Mouse (Mus musculus) embryonic facial prominence, embryonic 14.5 days (tissue): ENCODE measurements around the gene Slc9a5. TPM values are rescaled to one million over a fixed set of nuclear protein-coding genes. Genes with fewer than 3 reads are reported as not detected.

Source experiments
- ATAC-seq: fragments of 200-750 bp; cut with Nextera tagmentation; 2 replicates; pipeline ENCODE4 v1.8.0; 2017; ENCODE audit warnings: low read depth, moderate number of reproducible peaks, moderate TSS enrichment
- DNase-seq: peaks from one replicate; pipeline ENCODE4 v3.0.0-alpha.2; 2015; ENCODE audit warnings: low spot score
- H3K27ac ChIP-seq: fragments of 300-500 bp; sonication (generic); replicated peaks from 2 replicates; pipeline ENCODE4 v1.5.1; 2014; ENCODE audit warnings: low read depth, mild to moderate bottlenecking, low read length, moderate library complexity
- H3K27me3 ChIP-seq: fragments of 300-500 bp; sonication (generic); replicated peaks from 2 replicates; pipeline ENCODE4 v1.6.1; 2014; ENCODE audit warnings: low read length; ENCODE audit not compliant: control insufficient read depth, insufficient read depth
- H3K36me3 ChIP-seq: fragments of 300-500 bp; sonication (generic); 2 replicates; pipeline ENCODE4 v1.6.1; 2014; ENCODE audit warnings: low read length, mixed read lengths; ENCODE audit not compliant: control insufficient read depth, insufficient read depth
- H3K4me1 ChIP-seq: fragments of 300-500 bp; sonication (generic); 2 replicates; pipeline ENCODE4 v1.6.1; 2014; ENCODE audit warnings: antibody characterized with exemption, low read length; ENCODE audit not compliant: control insufficient read depth, insufficient read depth
- H3K4me2 ChIP-seq: fragments of 300-500 bp; sonication (generic); 2 replicates; pipeline ENCODE4 v1.6.1; 2014; ENCODE audit warnings: low read depth, mild to moderate bottlenecking, low read length, moderate library complexity, mixed read lengths
- H3K4me3 ChIP-seq: fragments of 300-500 bp; sonication (generic); 2 replicates; pipeline ENCODE4 v1.5.1; 2014; ENCODE audit warnings: low read depth, mild to moderate bottlenecking, low read length
- H3K9ac ChIP-seq: fragments of 300-500 bp; sonication (generic); 2 replicates; pipeline ENCODE4 v1.6.1; 2014; ENCODE audit warnings: low read depth, mild to moderate bottlenecking, low read length, moderate library complexity, mixed read lengths
- H3K9me3 ChIP-seq: fragments of 300-500 bp; sonication (generic); 2 replicates; pipeline ENCODE4 v1.6.1; 2016; ENCODE audit warnings: low read length; ENCODE audit not compliant: control insufficient read depth
- WGBS: fragments of 180-500 bp; shearing (Covaris S2); extraction: QIAGEN DNeasy Blood & Tissue Kit; methylation state at CpG from one replicate; pipeline ENCODE4 v1.1.7; 2014; 5-methylcytosine and 5-hydroxymethylcytosine counted together
- polyA plus RNA-seq: library from polyadenylated mRNA; unstranded; fragments of >200 nt; fragmentation: Nextera tagmentation; extraction: Ambion mirVana; gene quantifications from 2 replicates; pipeline ENCODE4 v1.2.1, GENCODE M21; 2014

The Slc9a5 gene
- polyA plus RNA-seq, 1 experiment from 2014 or later, result 3.0 TPM

DNA sequence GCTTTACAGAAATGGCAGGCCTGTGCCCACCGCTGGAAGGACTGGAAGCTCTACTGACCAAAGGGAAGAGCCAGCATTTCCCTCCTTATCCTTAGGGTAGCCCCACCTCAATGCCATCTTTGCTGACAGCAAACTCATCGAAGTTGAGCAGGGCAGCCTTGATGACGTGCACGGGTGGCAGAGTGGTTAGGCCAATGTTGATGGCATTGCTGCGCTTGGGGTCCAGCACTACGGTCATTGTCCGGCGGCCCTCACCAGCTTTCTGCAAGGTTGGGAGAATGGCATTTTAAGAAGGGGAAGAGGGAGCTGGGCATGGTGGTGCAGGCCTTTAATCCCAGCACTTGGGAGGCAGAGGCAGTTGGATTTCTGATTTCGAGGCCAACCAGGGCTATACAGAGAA lies 16.7 kb upstream of the Slc9a5 start:
- Histone ChIP-seq H3K36me3 (peaks cover 89% of the 10 kb centered on the region), H3K27me3 (no peaks in the 10 kb centered on the region), H3K27ac (no peak overlapping the region), H3K9ac (no peak overlapping the region), H3K4me3 (no peak overlapping the region), H3K4me1 (peaks cover 3% of the 10 kb centered on the region; the same call in 1 of the 2 replicates), H3K4me2 (no peak overlapping the region), H3K9me3 (no peaks in the 10 kb centered on the region)
- DNase-seq (no peak), ATAC-seq (no peak)
- WGBS, result 89% methylated on average over 9 of the region's 9 CpGs

DNA sequence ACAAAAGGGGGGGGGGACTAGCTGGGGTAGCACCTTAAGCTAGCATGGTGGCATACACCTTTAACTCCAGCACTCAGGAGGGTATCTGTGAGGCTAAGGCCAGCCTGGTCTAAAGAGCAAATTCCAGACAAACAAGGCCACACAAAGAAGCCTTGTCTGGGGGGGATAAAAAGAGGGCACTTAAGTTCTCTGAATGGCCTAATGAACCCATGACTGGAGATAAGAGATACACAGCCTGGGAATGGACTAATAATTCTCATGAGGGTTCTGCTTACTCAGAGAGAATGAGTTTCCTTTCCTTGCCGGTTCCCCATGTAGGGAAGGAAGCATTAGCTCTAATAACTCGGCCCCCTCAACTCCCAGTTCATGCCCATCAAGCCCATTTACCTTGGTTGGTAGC lies 16.1 kb upstream of the Slc9a5 start:
- DNase-seq (no peak), ATAC-seq (no peak)
- H3K27me3 ChIP-seq, result no peaks in the 10 kb centered on the region
- no peaks in the 10 kb centered on the region for H3K9me3 ChIP-seq
- peaks cover 92% of the 10 kb centered on the region for H3K36me3 ChIP-seq
- H3K27ac ChIP-seq, result no peak overlapping the region
- 59% methylated on average over 2 of the region's 2 CpGs for WGBS
- H3K4me3 ChIP-seq, result no peak overlapping the region
- peaks cover under 1% of the 10 kb centered on the region; the same call in 1 of the 2 replicates for H3K4me1 ChIP-seq
- H3K4me2 ChIP-seq, result no peak overlapping the region
- H3K9ac ChIP-seq, result no peak overlapping the region

DNA sequence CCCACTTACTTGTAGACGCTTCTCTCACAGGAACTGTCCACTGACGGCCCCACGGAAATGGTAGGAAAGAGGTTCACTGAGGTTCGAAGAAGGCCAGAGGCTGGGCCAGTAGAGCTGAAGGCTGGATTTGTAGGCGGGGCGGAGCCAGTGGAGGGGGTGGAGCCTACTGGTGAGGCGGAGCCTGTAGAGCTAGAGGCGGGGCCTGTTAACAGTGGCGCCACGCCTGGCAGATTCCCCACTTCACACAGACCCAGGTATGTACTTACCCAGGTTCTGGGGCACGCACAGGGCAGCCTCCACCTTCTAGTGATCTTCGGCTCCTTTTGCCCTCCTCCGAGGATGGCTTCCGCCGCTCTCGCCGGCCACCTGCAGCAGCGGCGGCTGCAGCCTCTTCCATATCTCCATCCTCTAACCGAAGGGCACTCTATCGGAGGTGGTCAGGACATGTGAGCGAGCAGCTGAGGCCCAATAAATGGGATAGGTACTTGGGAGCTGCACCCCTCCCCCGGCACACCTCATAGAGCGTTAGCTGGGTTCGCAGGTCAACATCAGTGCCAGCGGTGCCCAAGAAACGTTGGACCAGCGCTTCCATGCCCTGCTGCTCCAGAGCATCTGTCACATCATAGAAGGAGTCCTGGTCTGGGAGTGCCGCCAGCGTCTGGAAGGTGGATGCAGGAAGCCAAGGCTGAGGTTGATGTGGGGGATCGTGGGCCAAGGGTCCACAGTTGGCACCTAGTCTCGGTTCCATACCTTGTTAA lies 12.1 kb upstream of the Slc9a5 start:
- peaks cover 53% of the 10 kb centered on the region for H3K36me3 ChIP-seq
- H3K27ac ChIP-seq, result no peak overlapping the region
- no peak for DNase-seq

DNA sequence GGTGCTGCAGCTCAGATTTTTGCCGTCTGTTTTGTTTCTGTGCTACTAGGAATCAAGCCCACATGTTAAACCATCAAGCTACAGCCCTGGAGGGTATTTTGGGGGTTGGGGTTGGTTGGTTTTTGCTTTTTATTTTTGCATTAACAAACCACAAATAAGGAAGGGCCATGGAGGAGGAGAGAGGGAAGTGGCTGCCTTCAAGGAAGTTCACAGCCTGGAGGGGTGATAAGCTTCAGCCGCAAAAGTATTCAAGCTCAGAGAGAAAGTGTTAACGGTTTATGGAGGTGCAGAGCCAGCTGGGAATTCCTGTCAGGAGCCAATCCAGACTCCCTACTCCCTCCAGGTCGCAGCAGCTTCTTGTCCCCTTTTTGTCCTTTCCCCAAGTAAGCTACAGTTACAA lies 9.7 kb upstream of the Slc9a5 start:
- H3K9me3 ChIP-seq, result no peaks in the 10 kb centered on the region
- peaks cover 29% of the 10 kb centered on the region for H3K36me3 ChIP-seq
- H3K27me3 ChIP-seq, result no peaks in the 10 kb centered on the region
- no peak overlapping the region for H3K4me3 ChIP-seq
- 23% methylated on average over 4 of the region's 4 CpGs for WGBS
- DNase-seq (no peak), ATAC-seq (no peak)
- no peaks in the 10 kb centered on the region; the same call in 1 of the 2 replicates for H3K4me1 ChIP-seq
- no peak overlapping the region for H3K27ac ChIP-seq
- no peak overlapping the region for H3K4me2 ChIP-seq
- H3K9ac ChIP-seq, result peak overlapping the region; percentile 49; the same call in 1 of the 2 replicates

More for the DNA sequence above, 12.1 kb upstream of the Slc9a5 start:
- WGBS, result 67% methylated on average over 31 of the region's 32 CpGs
- Histone ChIP-seq H3K27me3 (no peaks in the 10 kb centered on the region), H3K4me2 (no peak overlapping the region), H3K9me3 (no peaks in the 10 kb centered on the region), H3K9ac (no peak overlapping the region), H3K4me3 (no peak overlapping the region), H3K4me1 (no peaks in the 10 kb centered on the region; the same call in 1 of the 2 replicates)
- ATAC-seq, result no peak

DNA sequence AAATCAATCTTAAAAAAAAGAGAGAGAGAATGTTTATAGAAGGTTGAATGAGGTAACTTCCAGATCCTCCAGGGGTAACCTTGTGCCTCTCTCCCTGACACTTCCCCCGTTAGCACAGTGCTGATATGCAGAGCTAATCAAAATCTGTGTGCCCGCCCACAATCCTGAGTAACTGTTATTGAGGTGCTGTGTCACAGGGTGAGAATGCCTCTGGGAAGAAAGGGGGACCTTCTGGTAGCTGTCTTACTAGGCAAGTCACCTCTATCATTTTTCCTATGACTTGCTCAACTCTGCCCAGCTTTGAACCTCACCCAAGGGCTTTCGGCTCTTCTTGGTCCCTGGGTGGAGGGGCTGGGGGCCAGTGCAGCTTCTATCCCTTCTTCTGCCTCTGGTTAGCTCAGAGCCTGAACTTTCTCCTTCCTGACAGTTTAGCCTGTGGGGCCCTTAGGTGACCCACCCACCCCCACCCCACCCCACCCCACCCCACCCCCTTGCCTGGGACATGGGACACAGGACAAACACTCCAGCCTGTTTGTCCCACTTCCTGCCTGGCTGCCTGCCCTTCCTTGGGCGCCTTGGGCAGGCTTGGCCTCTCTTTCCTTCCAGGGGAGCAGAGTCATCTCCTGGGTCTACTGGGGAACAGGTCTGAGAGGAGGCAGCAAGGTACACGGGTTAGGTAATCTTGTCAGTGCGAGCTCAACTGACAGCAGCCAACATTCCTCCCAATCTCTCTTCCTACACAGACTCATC lies 8.6 kb upstream of the Slc9a5 start:
- WGBS, result 80% methylated on average over 6 of the region's 6 CpGs
- peaks cover 19% of the 10 kb centered on the region for H3K36me3 ChIP-seq
- H3K4me3 ChIP-seq, result no peak overlapping the region
- H3K27ac ChIP-seq, result no peak overlapping the region
- H3K4me1 ChIP-seq, result peaks cover 2% of the 10 kb centered on the region; the same call in 1 of the 2 replicates
- no peak overlapping the region for H3K9ac ChIP-seq
- no peak overlapping the region for H3K4me2 ChIP-seq
- DNase-seq (no peak), ATAC-seq (no peak)
- H3K27me3 ChIP-seq, result no peaks in the 10 kb centered on the region
- H3K9me3 ChIP-seq, result no peaks in the 10 kb centered on the region

DNA sequence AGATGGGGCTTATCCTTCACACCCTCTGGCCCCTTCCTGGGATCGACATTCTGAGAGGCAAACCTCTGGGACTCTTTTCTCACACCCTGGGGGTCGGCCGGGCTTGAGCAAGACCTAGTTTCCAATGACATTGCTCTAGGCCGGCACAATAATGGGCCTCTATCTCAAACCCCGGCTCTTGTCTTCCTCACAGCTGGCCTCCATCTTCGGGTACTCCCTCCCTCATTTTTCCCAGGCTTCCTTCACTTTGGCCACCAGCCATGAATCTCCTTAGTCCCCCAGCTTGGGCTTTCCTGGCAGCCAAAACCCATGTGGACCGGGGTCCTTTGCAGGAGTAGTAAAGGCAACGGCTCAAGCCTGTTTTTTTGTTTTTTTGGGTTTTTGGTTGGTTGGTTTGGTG lies 7.2 kb upstream of the Slc9a5 start:
- Histone ChIP-seq H3K27ac (no peak overlapping the region), H3K9ac (no peak overlapping the region), H3K4me1 (peaks cover 16% of the 10 kb centered on the region), H3K9me3 (no peaks in the 10 kb centered on the region), H3K27me3 (no peaks in the 10 kb centered on the region), H3K36me3 (peaks cover 8% of the 10 kb centered on the region), H3K4me2 (no peak overlapping the region), H3K4me3 (no peak overlapping the region)
- DNase-seq (peak; percentile 52), ATAC-seq (no peak)
- 21% methylated on average over 7 of the region's 8 CpGs for WGBS

DNA sequence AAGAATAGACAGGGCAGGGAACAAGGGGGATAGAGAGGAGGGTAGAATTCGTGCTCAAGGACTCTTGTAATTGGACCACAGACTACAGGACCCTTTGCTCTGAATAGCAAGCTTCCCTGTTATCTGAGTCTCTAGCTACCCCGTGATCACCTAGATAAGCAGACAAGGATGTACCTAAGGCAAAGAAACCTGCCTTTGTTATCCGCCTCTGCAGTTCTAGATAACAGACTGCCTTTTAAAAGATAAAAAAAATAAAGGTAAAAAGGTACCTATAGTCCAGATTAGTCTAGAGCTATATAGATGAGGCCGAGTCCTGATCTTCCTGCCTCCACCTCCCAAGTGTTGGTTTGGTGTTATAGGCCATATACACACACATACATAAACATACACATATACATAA lies 5.9 kb upstream of the Slc9a5 start:
- DNase-seq, result no peak
- Histone ChIP-seq H3K9me3 (no peaks in the 10 kb centered on the region), H3K9ac (no peak overlapping the region), H3K4me2 (no peak overlapping the region), H3K4me1 (peaks cover 21% of the 10 kb centered on the region), H3K27me3 (no peaks in the 10 kb centered on the region), H3K27ac (no peak overlapping the region), H3K4me3 (no peak overlapping the region), H3K36me3 (no peaks in the 10 kb centered on the region)
- no peak for ATAC-seq
- WGBS, result 77% methylated on average over 4 of the region's 4 CpGs

DNA sequence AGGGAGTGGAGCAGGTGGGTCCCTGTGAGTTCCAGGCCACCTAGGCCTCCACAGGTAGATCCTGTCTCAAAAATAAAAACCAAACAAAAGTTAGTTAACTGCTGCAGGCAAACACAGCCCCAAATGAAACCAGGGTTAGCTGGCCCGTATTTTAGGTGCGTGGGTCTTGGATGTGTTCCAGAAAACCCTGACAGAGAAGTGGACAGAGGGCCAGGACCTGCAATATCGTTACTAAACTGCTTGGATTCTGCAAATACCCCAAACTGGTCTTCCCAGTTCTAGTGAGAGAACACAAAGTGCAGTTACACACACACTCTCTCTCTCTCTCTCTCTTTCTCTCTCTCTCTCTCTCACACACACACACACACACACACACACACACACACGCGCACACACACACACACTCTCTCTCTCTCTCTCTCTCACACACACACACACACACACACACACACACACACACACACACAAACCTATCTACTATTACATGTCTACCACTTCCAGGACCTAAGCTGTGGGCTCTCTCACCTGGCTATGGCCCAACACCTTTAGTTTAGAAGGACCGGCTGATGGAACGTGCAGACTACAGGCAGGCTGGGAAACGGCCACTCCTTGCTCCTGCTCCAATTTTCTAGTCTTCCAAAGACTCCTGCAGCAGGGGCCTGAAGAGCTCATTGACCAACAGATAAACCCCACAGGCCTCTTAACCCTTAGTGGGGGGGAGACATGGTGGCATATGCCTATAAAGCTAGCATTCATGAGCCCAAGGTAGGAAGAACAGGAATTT lies 4.7 kb upstream of the Slc9a5 start:
- WGBS, result 64% methylated on average over 8 of the region's 8 CpGs
- H3K9me3 ChIP-seq, result no peaks in the 10 kb centered on the region
- H3K4me2 ChIP-seq, result 0 out of 2 replicates have a peak overlapping the region, but pooled peaks have one; percentile 1
- no peak overlapping the region for H3K27ac ChIP-seq
- no peak for DNase-seq
- no peak for ATAC-seq
- H3K27me3 ChIP-seq, result no peaks in the 10 kb centered on the region
- peaks cover 21% of the 10 kb centered on the region for H3K4me1 ChIP-seq
- H3K4me3 ChIP-seq, result no peak overlapping the region
- no peaks in the 10 kb centered on the region for H3K36me3 ChIP-seq
- H3K9ac ChIP-seq, result no peak overlapping the region
